Mouse (Mus musculus): Measurements from ENCODE around the gene Ttc41.

The Ttc41 gene

DNA sequence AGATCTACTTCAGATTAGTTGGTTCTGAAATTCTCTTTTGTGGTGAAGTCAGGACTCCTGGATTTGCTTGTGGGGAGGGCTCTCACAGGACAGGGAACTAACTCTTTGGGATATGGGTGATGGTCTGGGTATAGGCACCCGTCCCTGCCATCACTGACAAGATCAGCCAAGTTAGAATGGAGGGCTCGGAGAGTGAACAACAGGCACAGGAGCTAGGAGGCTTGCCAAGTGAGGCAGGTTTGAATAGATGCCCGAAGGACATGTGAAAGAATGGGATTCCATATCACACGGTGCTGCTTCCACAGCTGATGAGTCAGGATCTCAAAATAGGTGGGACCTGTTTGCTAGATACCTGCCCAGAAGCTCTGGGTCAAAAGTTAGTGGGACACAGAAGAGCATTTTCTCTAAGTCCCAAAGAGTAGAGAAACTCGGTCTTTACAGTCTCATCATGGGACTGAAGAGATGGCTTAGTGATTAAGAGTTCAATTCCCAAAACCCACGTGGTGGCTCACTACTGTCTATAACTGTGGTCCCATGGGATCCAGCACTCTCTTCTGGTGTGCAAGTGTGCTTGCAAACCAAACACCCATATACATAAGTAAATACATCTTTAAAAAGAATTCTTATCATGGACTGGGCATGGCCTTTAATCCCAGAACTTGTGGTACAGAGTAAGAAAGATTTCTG is 50.3 kb downstream of the Ttc41 start:
- no peak for DNase-seq (ENCODE audit: low read depth, low spot score)

DNA sequence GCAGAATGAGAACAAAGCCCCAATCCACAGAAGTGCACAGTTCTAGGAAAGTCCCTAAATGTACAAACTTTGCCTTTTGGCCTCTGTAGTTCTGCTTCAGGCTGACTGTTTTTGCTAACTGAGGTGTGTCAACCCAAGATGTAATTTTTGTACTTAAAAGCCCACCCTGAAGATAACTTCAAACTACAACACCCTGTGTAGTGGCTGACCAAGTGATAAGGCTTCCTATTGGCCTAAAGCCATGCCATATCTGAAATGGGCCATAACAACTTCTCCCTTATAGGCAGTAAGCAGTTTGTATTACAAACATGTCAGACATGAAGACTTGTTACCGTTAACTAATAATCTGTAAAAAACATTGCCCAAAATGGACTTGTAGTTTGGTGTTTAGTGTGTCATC is 52.1 kb downstream of the Ttc41 start:
- no peak for DNase-seq (ENCODE audit: low read depth, low spot score)

DNA sequence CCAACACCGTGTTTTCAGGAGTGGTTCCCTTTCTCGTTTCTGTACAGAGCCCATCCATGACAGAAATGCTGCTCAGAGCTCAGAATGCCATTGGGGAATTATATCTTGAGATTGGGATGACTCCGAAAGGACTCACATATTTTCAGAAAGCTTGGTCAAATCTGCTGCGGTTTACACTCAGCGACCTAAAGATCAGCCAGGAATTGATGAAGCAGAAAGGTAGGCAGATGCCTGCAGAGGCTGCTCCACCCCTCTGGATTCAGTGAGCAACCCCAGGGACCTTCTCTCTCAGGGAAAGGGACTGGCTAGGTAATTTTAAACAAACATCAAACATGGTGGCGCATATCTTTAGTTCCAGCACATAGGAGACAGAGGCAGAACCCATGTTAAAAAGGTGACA is 52.6 kb downstream of the Ttc41 start:
- DNase-seq (ENCODE audit: low read depth, low spot score) = no peak

DNA sequence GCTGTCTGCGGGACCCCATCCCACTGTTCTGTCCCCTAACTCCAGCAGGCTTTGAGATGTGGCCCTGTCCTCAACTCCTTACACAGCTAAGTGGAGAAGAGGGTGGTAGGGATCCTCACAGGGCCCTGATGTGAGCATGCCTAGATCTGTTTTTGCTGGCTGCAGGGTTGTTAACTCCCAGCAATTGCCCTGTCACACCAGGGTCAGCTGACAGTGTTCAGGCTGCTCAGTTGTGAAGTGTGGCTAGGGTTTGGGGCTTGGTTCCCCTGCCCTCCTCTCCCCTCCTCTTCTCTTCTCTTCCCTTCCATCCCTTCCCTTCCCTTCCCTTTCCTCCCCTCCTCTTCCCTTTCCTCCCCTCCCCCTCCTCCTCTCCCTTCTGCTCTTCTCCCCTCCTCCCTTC is 55.6 kb downstream of the Ttc41 start:
- DNase-seq (ENCODE audit: low read depth, low spot score) = peak; percentile 37

DNA sequence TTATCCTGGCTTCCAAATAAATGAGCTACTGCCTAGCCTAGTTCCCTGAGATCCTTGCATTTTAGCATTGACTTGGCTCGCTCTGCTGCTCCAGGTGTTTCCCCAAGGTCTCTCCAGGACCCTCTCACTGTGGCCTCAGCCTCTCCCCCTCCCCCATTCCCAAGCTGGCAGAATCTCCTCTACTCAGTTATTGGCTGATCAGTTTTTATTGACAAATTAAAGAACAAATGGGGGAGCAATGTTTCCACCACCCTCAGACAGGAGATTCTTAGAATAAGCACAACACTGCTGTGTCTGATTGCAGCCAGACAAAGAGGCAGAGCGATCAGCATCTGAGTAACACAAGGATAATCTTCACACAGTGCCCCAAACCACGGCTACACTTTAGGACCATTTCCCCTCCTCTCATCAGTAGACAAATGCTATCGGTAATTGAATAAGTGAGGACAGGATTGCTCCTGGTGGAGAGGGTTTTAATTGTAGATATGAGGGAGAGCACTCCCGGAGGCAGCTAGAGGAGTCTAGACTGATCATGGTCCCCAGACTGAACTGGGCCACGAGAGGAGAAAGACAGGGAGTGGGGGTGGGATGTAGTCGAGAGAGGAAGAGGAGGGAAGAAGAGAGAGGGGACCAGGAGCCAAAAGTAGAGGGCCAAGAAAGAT is 56.2 kb downstream of the Ttc41 start:
- DNase-seq (ENCODE audit: low read depth, low spot score) = peak; percentile 73

GRCm38 (mm10) chr10:86762384-86762730 is 56.7 kb downstream of the Ttc41 start:
- DNase-seq (ENCODE audit: low read depth, low spot score) = peak; percentile 89

DNA sequence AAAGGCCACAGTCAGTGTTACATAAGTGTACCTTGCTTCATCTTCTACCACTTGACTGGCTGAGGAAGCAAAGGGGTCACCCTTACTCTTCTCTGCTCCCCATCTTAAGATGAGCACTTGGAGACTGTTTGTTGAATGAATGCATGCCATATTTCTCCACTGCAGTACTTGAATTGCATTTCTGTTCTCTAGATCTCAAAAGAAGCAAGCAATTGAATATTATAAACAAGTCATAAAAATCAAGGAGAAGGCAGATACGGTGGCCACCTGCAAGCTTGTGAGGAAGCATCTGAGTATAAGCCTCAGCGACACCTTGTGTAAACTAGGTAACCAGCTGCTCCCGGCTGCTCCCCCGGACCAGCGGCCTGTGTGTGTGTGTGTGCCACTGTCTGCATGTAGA is 58.1 kb downstream of the Ttc41 start, which contains the start of gene Gm49358:
Gm49358 (plus strand) TSS at position 301 of the 400 bp plus-strand sequence.
- DNase-seq (ENCODE audit: low read depth, low spot score) = no peak

DNA sequence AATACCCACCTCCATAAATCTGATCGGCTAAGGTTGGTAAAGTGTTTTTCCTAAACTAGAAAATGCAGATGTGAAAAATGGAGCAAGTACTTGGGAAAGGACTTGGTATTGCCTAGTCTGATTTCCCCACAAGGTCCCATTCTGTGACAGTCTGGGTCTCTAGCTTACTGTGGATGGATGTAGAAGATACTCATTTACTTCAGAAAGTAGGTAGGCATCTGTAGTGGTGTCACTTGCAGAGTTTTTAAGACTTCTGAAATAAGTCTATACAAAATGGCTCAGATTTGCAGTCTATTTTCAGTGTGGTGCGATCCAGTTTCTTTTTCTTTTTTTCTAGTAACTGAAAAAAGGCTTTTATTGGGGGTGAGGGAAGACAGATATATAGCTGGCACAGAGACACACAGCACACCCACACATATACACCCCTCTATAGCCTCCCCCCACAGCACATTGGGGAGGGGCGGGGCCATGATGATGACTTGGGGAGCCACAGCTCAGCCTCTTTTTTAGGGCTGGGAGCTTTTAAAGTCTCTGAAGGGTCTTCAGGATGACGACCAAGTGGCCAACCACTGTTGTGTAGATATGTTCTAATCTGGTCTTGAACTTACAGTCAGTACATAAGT is 59.8 kb downstream of the Ttc41 start:
- no peak for DNase-seq (ENCODE audit: low read depth, low spot score)

DNA sequence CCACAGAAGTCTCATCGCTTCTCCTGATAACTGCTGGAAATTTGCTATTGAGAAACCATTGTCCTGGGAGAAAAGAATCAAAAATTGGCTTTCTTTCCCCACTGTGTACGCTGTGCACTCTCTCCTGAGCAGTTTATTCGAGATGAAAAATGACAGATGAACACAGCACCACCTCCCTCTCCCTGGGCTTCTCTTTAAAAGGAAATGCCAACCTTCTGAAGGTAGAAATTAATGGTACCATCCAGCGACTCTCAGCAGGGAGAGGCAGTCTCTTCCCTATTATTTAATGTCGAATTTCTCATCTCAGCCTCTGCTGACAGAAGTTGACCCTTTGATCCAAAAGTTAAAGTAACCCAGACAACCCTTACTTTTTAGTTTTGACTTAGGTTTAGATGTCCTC is 63.6 kb downstream of the Ttc41 start:
- no peak for DNase-seq (ENCODE audit: low read depth, low spot score)

DNA sequence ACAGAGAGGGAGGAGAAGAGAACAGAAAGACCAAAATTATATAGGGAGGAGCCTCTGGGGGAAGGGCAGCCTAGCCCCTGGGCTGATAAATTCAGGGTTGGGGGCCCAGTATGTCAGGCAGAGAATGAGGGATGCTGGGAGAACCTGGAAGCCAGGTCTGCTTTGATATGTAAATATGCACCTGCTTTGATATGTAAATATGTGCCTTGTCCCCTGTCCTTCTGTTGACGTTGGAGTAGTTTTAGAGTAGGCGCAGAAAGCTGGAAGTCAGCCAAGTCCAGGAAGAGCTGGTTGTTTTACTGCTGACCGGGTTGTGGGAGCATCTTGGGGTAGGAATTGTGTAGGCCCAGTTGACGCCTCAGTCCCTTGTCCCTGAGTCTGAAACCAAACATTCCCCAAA is 64.2 kb downstream of the Ttc41 start:
- peak; percentile 92 for DNase-seq (ENCODE audit: low read depth, low spot score)

GRCm38 (mm10) chr10:86771701-86772100 is 66.1 kb downstream of the Ttc41 start:
- DNase-seq (ENCODE audit: low read depth, low spot score) = peak; percentile 91

GRCm38 (mm10) chr10:86772231-86772631 is 66.6 kb downstream of the Ttc41 start:
- no peak for DNase-seq (ENCODE audit: low read depth, low spot score)

- no peak for DNase-seq (ENCODE audit: low read depth, low spot score)
Measured at GRCm38 (mm10) chr10:86773360-86773759, 67.7 kb downstream of the Ttc41 start.

GRCm38 (mm10) chr10:86776281-86776680 is 70.7 kb downstream of the Ttc41 start:
- DNase-seq (ENCODE audit: low read depth, low spot score) = no peak

DNA sequence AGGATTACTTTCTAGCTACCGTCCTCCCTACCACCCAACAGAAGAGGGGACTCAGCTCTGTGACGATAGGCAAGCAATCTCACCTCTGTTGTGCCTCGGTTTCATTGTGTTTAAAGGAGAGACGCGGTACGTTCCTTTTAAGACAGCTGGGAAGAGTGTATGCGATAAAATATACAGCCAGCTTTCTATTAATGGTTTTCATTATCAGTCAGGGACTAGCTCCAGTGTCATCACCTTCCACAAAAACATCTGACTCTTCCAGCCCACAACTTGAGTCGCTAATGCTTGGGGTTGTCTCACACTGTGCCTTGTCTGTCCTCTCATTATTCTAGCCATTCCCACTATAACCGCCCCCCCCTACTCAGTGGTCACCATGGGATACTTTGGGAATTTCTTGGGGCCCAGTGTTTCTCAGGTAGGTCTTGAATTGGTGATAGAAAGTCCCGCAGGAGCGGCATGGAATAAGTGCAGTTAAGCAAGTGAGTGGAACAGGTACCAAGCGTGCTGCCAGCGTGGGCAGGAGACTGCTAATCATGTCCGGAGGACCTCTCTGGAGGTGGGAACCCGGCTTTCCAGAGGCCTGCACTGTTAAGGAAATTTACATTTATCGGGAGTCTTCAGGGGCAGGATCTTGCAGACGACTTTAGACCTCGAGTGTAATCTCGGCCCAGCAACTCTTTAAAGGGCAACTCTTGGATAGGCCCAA is 72.2 kb downstream of the Ttc41 start:
- DNase-seq (ENCODE audit: low read depth, low spot score) = no peak

DNA sequence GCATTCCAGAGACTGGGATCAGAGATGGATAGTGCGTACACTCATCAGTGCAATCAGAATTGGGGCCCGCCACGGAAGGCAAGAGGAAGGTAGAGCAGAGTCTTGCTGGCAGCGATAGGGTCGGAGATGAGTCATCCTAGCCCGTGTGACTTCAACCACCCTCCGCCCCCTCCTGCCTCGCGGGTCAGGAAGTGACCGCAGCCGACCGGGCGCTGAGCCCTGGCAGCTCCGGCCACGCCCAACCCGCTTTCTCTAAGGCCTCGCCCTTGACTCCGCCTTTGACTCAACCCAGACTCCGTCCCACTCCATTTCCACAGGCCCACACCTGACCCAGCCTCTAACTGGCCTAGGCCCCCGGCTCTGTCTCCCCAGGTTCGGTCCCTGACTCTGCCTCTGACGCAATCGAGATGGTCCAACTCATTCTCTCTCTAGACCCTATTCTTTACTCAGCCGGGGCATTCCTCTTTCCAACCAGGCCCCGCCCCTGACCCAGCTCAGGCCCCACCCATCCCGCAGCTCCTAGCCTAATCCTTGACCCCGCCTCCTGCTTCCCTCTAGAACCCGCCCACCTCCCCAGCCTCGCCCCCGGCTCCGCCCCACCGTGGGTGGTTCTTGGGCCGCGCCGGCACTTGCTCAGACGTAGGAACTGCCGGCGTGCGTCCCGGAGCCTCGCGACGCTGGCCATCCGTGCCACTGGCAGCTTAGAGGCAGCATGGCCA is 72.9 kb downstream of the Ttc41 start, which contains the start of gene Nt5dc3:
Nt5dc3 (plus strand) TSS at position 608 of the 719 bp plus-strand sequence.
- DNase-seq (ENCODE audit: low read depth, low spot score) = peak; percentile 99

DNA sequence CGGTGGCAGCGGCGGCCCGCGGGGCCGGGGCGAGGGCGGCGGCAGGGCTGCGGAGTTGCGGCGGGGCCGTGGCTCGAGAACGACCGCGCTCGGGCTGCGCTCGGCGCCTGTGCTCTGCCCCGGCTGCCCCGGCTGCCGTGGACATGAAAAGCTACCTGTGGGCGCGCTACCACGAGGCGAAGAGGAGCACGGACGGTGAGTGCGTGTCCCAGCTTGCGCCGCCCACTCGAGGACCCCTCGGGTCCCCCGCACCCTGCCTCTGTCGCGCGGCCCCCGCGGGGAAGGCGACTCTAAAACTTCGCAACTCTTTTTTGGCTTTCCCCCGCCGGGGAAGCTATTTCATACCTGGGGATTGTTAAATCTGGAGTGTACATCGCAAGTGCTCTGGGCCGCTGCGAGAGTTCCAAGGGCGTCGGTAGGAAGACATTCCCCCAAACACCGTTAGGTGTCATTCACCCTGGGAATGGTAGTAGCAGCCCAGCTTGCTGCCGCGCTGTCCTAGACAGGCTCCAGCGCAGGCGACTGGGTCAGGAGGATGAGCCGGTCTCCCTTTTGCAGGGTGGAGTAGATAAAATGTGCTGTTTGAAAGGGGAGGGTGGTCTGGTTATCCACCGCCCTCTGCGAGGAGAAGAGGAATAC is 73.6 kb downstream of the Ttc41 start:
- DNase-seq (ENCODE audit: low read depth, low spot score) = peak; percentile 73

DNA sequence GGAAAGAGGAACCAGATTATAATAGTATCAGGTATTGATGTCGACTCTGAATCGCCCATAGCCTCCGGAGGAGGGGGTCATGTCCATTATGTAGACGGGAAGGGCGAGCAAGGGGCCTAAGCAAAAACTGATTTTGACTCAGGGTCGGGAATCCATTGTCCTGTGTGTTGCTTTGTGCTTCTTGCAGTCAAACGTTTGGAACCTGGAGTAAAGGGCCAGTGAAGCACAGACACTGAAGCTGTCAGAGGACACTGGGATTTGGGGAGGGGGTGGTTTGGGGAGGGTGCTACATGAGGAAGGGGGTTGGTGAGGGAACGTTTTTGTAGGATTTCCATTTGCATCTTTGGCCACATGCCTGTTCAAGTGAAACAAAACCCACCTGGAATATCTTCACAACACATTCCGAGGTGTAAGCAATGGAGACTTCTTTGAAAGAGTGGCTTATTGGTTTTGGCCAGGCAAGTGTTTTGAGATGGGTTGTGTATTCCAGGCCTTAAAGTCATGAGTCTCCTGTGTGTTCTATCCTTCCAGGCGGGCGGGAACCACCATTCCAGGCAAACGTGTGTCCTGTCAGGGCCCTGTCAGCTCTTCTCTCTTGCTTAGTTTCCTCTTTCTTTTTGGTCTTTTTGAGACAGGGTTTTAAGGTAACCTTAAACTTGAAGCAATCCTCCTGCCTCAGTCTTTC is 74.3 kb downstream of the Ttc41 start:
- no peak for DNase-seq (ENCODE audit: low read depth, low spot score)

- no peak for DNase-seq (ENCODE audit: low read depth, low spot score)
Measured at GRCm38 (mm10) chr10:86781641-86782040, 76.0 kb downstream of the Ttc41 start.

DNA sequence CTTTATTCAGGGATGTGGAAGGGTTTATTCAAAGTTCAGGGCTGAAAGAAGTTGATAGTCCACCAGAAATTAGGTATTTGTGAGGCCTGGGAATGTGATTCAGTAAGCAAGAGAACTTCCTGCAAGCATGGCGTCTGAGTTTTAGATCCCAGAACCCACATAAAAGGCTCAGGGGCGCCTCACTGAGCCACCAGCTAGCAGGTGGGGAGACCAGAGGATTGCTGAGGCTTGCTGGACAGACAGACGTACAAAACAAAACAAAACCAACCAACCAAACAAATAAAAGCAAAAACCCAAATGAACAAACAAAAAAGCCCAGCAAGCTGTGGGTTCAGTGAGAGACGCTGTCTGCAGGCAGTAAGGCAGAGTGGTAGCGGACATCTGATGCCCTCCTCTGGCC is 77.0 kb downstream of the Ttc41 start:
- no peak for DNase-seq (ENCODE audit: low read depth, low spot score)

DNA sequence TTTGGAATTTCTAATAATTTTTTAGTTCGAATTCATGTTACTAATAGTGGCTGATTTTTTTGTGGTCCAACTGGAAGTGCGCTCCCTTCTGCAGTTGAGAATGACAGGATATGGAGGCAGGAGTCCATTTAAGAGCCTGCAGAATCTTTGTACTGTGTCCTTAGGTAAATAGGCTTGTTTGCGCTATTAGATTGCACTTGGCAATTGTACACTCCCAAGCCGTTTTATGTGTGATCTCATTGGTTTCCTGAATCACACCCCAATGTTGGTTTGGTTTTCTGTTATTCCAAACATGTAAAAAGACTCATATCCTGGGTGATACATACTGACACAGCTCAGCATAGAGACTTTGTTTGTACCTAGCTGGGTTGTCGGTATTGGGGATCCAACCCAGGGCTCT is 78.0 kb downstream of the Ttc41 start:
- DNase-seq (ENCODE audit: low read depth, low spot score) = no peak

Measured in ZHBTc4 (cell line).